Mouse (Mus musculus) c-Kit-positive CD71-negative TER-119-negative erythroid progenitor cells, embryonic 14.5 days (primary cell): ENCODE data around the gene Fbxo44.
A peak's percentile ranks its signal among the peaks of the same experiment; 100 is the strongest.
"Not testable (repeated sequence)": the region's sequence is repeated elsewhere in the genome, so short reads cannot be mapped to it uniquely, and the experiment has no call there.

Experiments
- DNase-seq: peaks from one replicate; pipeline ENCODE4 v3.0.0-alpha.2; 2013; ENCODE audit warnings: low read depth

Gene Fbxo44

GRCm38 (mm10) chr4:148130561-148131413 is 29.5 kb downstream of the Fbxo44 start, which contains the start of gene Draxin:
Gene Draxin, minus strand, starts transcription at chr4:148130698.
- DNase-seq = no peak

GRCm38 (mm10) chr4:148130133-148130532 is 30.1 kb downstream of the Fbxo44 start, which contains the start of gene Mad2l2:
Gene Mad2l2, plus strand, starts transcription at chr4:148130384.
- DNase-seq = no peak

- DNase-seq = no peak
Measured at GRCm38 (mm10) chr4:148128672-148129071, 31.6 kb downstream of the Fbxo44 start.

GRCm38 (mm10) chr4:148128241-148128640 is 32.0 kb downstream of the Fbxo44 start:
- no peak for DNase-seq

- DNase-seq = no peak
Measured at GRCm38 (mm10) chr4:148122694-148123066, 37.6 kb downstream of the Fbxo44 start.

- no peak for DNase-seq
Measured at GRCm38 (mm10) chr4:148121982-148122693, 38.1 kb downstream of the Fbxo44 start.

- no peak for DNase-seq
Measured at GRCm38 (mm10) chr4:148121362-148121761, 38.9 kb downstream of the Fbxo44 start.

- no peak for DNase-seq
Measured at GRCm38 (mm10) chr4:148120555-148120954, 39.7 kb downstream of the Fbxo44 start.

GRCm38 (mm10) chr4:148119578-148119977 is 40.7 kb downstream of the Fbxo44 start:
- not testable (repeated sequence) for DNase-seq

GRCm38 (mm10) chr4:148117392-148117791 is 42.9 kb downstream of the Fbxo44 start:
- no peak for DNase-seq

GRCm38 (mm10) chr4:148116657-148117056 is 43.6 kb downstream of the Fbxo44 start:
- no peak for DNase-seq

- no peak for DNase-seq
Measured at GRCm38 (mm10) chr4:148115467-148115866, 44.8 kb downstream of the Fbxo44 start.

GRCm38 (mm10) chr4:148114758-148115391 is 45.4 kb downstream of the Fbxo44 start:
- DNase-seq = peak; percentile 80

- DNase-seq = no peak
Measured at GRCm38 (mm10) chr4:148112519-148112918, 47.8 kb downstream of the Fbxo44 start.

- no peak for DNase-seq
Measured at GRCm38 (mm10) chr4:148109215-148109614, 51.1 kb downstream of the Fbxo44 start.

GRCm38 (mm10) chr4:148108565-148109100 is 51.6 kb downstream of the Fbxo44 start:
- DNase-seq = no peak

- DNase-seq = no peak
Measured at GRCm38 (mm10) chr4:148107621-148108291, 52.5 kb downstream of the Fbxo44 start.

- no peak for DNase-seq
Measured at GRCm38 (mm10) chr4:148104146-148104545, 56.1 kb downstream of the Fbxo44 start.
